Mouse (Mus musculus): Measurements from ENCODE around the gene Cldn22.
"Not testable (repeated sequence)": the region's sequence is repeated elsewhere in the genome, so short reads cannot be mapped to it uniquely, and the experiment has no call there.

Gene Cldn22

DNA sequence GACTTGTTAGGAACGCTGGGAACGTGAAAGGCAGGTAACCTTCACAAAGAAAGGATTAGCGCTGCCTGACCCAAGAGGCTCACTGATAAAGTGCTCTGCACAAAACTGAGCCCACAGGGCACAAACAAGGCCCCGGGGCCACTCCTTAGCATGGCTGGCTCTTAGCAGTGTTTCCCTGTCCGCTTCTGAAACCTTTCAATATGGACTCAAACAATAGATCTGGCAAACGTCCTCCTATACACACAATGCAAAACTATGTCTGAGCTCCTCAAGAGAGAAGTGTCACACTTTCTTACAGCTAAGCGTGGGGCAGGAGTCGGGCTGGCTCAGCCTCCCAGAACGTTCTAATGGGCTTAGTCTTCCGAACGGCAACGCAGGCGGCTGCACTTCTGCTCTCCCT lies at the start of gene Cldn22:
Cldn22 (plus strand) TSS at position 301 of the 400 bp plus-strand sequence.
- no peak for DNase-seq (ENCODE audit: low spot score in 2 of 2)

DNA sequence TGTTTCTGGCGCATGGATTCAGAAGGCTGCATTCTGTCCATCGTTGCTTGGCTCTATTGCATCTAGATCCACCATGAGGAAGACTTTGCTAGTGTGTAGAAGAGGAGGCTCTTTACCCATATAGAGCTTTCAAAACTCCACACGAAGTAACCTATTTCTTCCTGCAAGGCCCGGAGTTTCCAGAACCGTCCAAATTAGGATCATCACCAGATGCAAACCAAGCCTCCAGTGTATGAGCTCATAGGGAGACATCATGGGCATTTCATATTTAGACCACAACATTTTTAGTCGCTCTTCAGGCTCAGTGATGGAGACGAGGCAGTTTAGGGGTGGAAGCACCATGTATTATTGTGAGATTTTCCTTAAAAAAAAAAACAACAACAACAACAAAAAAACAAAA lies 46.9 kb upstream of the Cldn22 start:
- DNase-seq (ENCODE audit: low spot score in 2 of 2) = no peak

- DNase-seq (ENCODE audit: low spot score in 2 of 2) = no peak
Measured at GRCm38 (mm10) chr8:47779589-47779988, 44.7 kb upstream of the Cldn22 start.

DNA sequence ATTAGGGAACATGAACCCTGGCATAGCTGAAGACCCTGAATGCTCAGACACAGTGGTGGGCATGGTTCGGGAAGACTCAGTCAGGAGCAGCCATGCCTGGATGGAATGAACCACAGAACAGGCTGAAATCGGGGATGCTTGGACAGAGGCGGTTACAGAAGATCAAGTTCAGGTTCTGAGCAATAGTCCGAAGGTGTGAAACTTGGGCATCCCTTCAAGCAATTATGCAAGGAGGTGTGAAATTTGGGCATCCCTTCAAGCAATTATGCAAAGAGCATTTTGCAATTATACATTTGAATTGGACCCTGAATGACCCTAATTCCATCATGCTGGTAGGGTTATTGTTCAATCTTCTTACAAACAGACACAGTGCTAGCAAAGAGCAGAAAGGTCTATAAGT lies 42.4 kb upstream of the Cldn22 start:
- DNase-seq (ENCODE audit: low spot score in 2 of 2) = no peak

DNA sequence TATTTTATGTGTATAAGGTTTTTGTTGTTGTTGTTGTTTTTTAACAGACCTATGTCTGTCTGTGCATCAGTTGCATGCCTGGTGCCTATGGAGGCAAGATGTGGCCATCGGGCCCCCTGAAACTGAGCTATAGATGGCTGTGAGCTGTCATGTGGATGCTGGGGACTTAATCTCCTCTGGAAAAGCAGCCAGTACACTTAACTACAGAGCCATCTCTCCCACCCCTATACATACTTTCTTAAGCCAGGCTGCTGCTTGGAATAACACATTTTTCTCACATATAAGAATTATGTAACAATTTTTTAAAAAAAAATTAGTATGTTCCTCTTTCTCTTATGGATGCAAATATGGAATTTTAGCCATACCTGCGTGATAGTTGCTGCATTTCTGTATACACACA lies 40.7 kb upstream of the Cldn22 start:
- no peak for DNase-seq (ENCODE audit: low spot score in 2 of 2)

- DNase-seq (ENCODE audit: low spot score in 2 of 2) = no peak
Measured at GRCm38 (mm10) chr8:47783944-47784343, 40.3 kb upstream of the Cldn22 start.

DNA sequence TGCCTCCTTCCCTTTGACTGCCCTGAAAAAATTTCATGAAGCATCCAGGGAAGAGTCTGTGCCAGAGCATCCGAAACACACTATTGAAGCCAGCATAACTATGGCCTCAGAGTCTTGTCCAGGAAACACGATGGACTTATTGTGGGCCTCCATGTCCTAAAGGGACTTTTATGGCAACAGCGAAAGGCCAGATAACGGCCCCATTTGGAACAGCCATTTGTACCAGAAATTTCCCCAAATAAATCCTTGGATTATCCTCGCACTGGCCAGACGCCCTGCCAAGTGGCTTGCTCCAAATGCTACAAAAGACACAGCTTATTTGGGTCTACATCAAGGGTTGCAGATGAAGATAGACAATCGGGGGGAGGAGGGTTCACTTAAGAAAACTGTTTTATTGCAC lies 39.8 kb upstream of the Cldn22 start:
- DNase-seq (ENCODE audit: low spot score in 2 of 2) = peak in 1 of 2 experiments; percentile 60

DNA sequence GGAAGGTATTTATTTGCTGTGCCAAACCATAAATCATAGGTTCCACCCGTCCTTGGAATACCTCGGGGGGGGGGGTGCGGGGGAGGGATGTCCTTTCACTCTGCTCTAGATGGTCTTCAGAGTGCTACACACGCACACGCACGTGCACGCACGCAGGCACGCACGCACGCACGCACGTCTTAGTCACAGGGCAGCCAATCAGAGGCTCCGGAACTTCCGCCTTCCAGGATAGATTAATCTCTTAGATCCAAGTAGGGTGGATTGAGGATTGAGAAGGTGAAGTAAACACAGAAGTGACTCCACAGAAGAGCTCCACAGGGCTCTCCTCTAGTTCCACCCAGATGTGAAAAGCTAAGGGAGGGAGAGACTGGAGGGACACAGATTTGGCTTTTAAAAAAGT lies 38.0 kb upstream of the Cldn22 start:
- DNase-seq (ENCODE audit: low spot score in 2 of 2) = no peak

- DNase-seq (ENCODE audit: low spot score in 2 of 2) = no peak
Measured at GRCm38 (mm10) chr8:47787705-47788104, 36.6 kb upstream of the Cldn22 start.

- DNase-seq (ENCODE audit: low spot score in 2 of 2) = no peak
Measured at GRCm38 (mm10) chr8:47791986-47792385, 32.3 kb upstream of the Cldn22 start.

GRCm38 (mm10) chr8:47799438-47799837 lies 24.8 kb upstream of the Cldn22 start:
- no peak for DNase-seq (ENCODE audit: low spot score in 2 of 2)

DNA sequence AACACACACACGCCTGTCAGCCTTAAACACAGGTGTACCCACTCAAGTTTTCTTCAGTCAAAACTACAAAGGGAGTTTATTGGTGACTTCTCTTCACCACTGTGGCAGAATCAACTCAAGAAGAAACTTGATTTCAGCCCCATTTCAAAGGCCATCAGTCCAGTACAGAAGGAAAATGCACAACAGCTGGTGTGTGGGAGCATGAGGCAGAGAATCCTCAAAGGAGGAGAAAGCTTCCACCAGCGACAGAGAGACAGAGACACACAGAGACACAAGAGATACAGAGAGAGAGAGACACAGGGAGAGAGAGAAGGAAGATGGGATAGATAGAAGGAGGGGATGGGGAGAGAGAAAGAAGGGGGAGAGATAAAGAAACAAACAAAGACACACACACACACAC lies 21.9 kb upstream of the Cldn22 start:
- DNase-seq (ENCODE audit: low spot score in 2 of 2) = no peak

DNA sequence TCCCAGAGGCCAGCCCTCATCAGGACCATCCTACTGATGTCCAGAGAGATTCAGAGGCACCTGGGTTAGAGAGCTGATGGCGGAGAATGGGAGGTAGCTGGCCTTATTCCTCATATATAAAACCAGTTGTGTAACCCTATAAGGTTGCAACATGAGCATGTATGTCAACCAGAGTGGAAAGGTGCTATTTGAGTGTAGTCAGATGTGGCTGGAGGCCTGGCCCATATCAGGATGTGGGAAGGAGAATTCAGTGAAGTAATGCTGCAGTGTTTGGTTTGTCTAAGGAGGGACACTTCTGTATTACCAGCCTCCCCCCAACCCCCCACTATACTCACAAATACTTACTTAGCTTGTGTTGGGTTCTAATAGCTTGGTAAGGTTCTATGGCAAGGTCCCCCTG lies 20.0 kb upstream of the Cldn22 start:
- no peak for DNase-seq (ENCODE audit: low spot score in 2 of 2)

- DNase-seq (ENCODE audit: low spot score in 2 of 2) = no peak
Measured at GRCm38 (mm10) chr8:47809970-47810665, 14.2 kb upstream of the Cldn22 start.

GRCm38 (mm10) chr8:47810666-47811015 lies 13.6 kb upstream of the Cldn22 start:
- no peak for DNase-seq (ENCODE audit: low spot score in 2 of 2)

DNA sequence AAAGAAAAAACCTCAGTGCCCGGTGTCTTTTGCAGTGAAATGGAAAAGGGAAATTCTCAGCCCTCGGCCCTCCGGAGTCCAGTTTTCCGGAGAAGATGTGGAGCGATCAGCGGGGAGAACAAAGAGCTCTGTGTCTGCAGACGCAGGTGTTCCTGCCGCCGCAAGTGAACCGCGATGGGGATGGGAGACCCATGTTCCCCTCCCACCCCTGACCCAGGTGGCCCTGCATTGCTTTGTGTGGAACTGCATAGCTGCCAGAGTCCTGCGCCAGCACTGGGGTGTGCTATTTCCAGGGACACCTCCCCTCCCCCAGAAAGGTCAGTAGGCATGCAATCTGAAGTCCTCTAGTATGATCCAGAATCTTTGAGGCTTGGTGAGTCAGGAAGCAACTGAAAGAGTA lies 13.1 kb upstream of the Cldn22 start:
- DNase-seq (ENCODE audit: low spot score in 2 of 2) = no peak

DNA sequence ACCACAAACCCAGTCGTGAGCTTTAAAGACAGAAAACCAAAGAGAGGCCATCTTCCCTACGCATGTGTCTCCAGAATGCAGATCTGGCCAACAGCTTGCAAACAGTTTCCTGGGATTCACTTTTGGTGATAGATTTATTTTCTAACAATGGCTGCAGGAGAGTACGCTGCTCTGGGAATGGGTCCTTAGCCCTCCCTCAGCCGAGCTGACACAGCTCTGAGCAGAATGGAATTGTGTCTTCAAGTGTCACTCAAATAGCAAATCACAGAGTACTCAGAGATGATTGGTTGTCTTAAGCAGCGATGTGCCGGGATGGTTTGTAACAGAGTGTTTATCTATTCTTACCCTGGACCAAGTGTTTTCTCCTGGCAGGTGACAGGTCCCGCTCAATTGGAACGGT lies 5.2 kb upstream of the Cldn22 start:
- no peak for DNase-seq (ENCODE audit: low spot score in 2 of 2)

- DNase-seq (ENCODE audit: low spot score in 2 of 2) = no peak
Measured at GRCm38 (mm10) chr8:47820914-47821772, 3.1 kb upstream of the Cldn22 start.

- DNase-seq (ENCODE audit: low spot score in 2 of 2) = no peak
Measured at GRCm38 (mm10) chr8:47821843-47822242, 2.4 kb upstream of the Cldn22 start, which contains the start of gene Cldn24. Gene Cldn24, plus strand, starts transcription at chr8:47822143.

DNA sequence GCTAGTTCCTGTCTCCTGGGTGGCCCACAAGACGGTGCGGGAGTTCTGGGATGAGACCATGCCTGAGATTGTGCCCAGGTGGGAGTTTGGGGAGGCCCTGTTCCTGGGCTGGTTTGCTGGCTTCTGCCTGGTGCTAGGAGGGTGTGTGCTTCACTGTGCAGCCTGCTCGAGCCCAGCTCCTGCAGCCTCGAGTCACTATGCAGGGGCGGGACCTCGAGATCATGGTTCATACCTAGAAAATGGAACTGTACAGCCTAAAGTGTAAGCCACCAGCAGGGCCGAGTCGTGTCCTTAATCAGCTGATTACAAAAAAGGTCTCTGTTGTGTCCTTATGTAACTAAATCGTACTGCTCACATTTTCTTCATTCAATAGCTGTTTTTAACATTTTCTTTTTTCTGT lies 1.7 kb upstream of the Cldn22 start:
- DNase-seq (ENCODE audit: low spot score in 2 of 2) = not testable (repeated sequence)

DNA sequence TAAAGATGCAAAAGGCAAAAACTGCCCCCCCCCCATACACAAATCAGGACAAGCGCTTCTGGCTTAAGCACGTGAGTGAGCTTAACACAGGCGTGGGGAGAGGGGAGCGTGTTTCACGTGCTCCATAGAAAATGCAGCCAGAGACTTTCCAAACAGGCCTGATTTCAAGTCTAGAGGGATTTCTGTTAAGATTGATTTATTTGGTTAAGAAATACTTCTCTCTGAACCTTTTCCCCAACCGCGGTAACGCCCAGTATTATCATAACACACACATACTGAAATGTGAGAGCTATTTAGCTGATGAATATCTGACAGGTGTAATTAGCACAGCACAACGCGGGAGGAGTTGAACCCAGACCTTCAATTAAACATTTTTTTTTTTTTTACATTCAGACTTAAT lies 505 bp upstream of the Cldn22 start:
- peak in 1 of 2 experiments; percentile 39 for DNase-seq (ENCODE audit: low spot score in 2 of 2)

GRCm38 (mm10) chr8:47825596-47825995 lies 1.3 kb downstream of the Cldn22 start:
- no peak for DNase-seq (ENCODE audit: low spot score in 2 of 2)

DNA sequence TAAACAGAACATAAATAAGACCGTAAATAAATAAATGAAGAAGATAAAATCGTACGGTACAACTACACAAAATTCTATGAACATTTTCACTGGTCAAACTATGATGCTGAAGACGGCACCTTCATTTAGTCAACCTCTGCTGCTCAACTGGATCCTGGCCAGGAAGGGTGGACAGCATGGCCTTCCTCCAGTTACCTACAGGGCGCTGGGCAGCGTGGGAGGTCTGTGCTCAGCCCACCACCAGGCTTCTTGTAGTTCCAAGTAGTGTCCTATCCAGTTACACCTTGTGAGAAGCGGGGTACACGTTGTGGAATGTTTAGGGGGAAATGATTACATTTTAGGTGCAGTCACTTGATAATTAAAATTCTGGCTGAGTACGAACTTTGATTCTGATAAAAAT lies 2.6 kb downstream of the Cldn22 start:
- DNase-seq (ENCODE audit: low spot score in 2 of 2) = no peak
